Mouse (Mus musculus) CH12.LX (cell line): ENCODE results near the gene Myom3.

Experiments used
- CTCF ChIP-seq, 2 experiments: IDR thresholded peaks in 1 of 2; conservative IDR thresholded peaks in 1 of 2; 2 replicates each; pipeline ENCODE4 v1.5.1; 2011 to 2012; ENCODE audit warnings: low read depth in 2 of 2, low read length in 2 of 2, improper control_type of control experiment in 1 of 2, inconsistent platforms in 1 of 2, mild to moderate bottlenecking in 1 of 2, moderate library complexity in 1 of 2
- E2F4 ChIP-seq: IDR thresholded peaks from 2 replicates; pipeline ENCODE4 v1.6.1; 2011; ENCODE audit warnings: low read depth, low read length, improper control_type of control experiment; ENCODE audit not compliant: insufficient replicate concordance
- EP300 ChIP-seq: IDR thresholded peaks from 2 replicates; pipeline ENCODE4 v1.6.1; 2011; ENCODE audit warnings: low read length, improper control_type of control experiment
- GABPA ChIP-seq: IDR thresholded peaks from 2 replicates; pipeline ENCODE4 v1.6.1; 2012; ENCODE audit warnings: low read depth, low read length, improper control_type of control experiment, inconsistent platforms; ENCODE audit not compliant: insufficient replicate concordance
- MXI1 ChIP-seq: IDR thresholded peaks from 2 replicates; pipeline ENCODE4 v1.6.1; 2011; ENCODE audit warnings: mild to moderate bottlenecking, low read depth, low read length, improper control_type of control experiment
- POLR2A ChIP-seq: IDR thresholded peaks from 2 replicates; pipeline ENCODE4 v1.6.1; 2011; ENCODE audit warnings: low read depth, mild to moderate bottlenecking, improper control_type of control experiment, low read length
- SMC3 ChIP-seq: IDR thresholded peaks from 2 replicates; pipeline ENCODE4 v1.6.1; 2011; ENCODE audit warnings: low read depth, low read length, improper control_type of control experiment

GRCm38 (mm10) chr4:135758825-135759224 is 690 bp upstream of the Myom3 start:
- no peak for TF ChIP-seq E2F4
- no peak for TF ChIP-seq CTCF (conservative IDR thresholded peaks at IDR 0.05 in 1 of 2, IDR thresholded peaks at IDR 0.05 in 1 of 2; ENCODE audit: low read depth in 2 of 2, low read length in 2 of 2)
- TF ChIP-seq SMC3 = no peak
- no peak for TF ChIP-seq MXI1
- TF ChIP-seq POLR2A = no peak
- no peak for TF ChIP-seq EP300
- TF ChIP-seq GABPA = no peak
